Mouse (Mus musculus): ENCODE results near the gene D17Wsu92e. TPM values are rescaled to one million over a fixed set of nuclear protein-coding genes. Genes with fewer than 3 reads are reported as not detected.
A peak's percentile ranks its signal among the peaks of the same experiment; 100 is the strongest.

Gene D17Wsu92e
- total RNA-seq, 2 experiments from 2014 or later, result 133 to 137 TPM

DNA sequence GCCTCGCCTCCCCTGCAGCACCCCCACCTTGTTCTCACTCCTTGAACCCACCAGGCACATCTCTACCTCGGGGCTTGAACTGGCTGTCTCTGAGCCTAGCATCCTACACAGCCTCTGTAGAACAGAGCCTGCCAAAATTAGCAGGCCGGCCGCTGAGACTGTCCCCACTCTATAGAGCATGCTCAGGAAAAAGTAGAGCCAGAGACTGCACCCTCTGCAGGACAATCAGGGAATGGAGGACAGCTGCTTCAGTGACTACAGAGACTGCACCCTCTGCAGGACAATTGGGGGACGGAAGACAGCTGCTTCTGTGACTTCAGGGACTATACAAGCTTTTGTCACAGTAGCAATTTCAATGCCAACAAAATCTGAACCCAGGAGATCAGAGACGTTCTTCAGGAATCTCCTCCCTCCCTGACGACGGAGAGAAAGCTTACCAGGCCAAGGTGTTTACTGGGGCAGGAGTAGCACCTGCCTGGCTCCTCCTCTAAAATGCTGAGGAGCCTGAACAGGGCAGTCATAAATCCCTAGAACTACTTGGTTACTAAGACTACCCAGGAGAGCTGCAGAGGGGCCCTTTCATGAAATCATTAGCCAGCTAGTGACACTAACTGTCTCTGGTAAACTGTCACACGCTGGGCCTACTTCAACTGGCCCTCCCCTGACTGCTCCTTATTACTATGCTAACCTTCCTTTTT lies 58.7 kb downstream of the D17Wsu92e start:
- peak; percentile 38 for DNase-seq (ENCODE audit: low spot score)
- intact Hi-C loops (cut with DNase I), result loop anchor here (2.0 to 10.0 kb wide), 3 partner anchors 109 to 227 kb away; partner anchors contain the start of gene AI413582

DNA sequence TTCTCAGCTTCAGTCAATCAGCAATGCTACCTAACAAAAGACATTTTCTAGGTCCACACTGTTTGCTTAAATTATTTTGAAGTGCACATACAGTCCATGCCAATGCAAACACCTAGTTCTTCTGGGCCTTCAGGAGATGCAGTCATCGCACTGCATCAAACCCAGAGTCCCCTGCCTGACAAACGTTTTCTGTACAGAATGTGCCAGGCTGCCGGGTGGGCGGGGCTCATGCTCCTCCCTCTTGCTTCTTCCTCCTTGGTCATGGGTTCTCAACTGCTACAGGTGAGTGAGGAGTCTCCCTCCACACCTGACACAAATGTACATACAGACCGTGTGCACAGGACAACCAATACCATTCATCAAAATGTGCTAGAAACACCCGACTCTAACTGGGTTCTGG lies 60.3 kb downstream of the D17Wsu92e start:
- no peak for DNase-seq (ENCODE audit: low spot score)
- intact Hi-C loops (cut with DNase I), result loop anchor here (2.0 to 10.0 kb wide), 3 partner anchors 108 to 225 kb away; partner anchors contain the start of gene AI413582

GRCm38 (mm10) chr17:27751314-27752202 lies 68.9 kb downstream of the D17Wsu92e start:
- intact Hi-C loops (cut with DNase I), result no loop called here
- no peak for DNase-seq (ENCODE audit: low spot score)

- no peak for DNase-seq (ENCODE audit: low spot score)
- intact Hi-C loops (cut with DNase I), result no loop called here
Observed at GRCm38 (mm10) chr17:27750451-27750942, 70.0 kb downstream of the D17Wsu92e start.

DNA sequence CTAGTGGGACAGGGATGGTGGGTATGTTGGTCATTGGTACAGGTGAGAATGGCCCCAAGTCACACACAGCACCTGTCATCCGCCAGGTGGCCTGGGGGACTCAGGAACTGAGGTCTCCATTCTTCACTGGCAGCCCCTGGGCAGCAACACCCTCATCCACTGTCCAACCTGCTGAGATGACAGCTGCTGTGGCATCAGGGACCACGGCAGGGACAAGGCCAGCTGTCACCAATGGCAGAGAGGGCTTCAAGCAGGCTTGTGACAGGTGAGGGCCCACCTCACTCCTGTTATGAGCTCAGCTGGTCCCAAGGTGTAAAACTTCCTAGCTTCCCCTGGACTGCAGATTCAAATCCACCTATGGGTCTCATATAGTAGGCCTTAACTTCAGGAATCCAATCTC lies 72.3 kb downstream of the D17Wsu92e start:
- no peak for DNase-seq (ENCODE audit: low spot score)
- intact Hi-C loops (cut with DNase I), result no loop called here

GRCm38 (mm10) chr17:27746446-27746845 lies 74.0 kb downstream of the D17Wsu92e start:
- intact Hi-C loops (cut with DNase I), result no loop called here
- no peak for DNase-seq (ENCODE audit: low spot score)

GRCm38 (mm10) chr17:27740961-27741360 lies 79.5 kb downstream of the D17Wsu92e start:
- no peak for DNase-seq (ENCODE audit: low spot score)
- intact Hi-C loops (cut with DNase I), result no loop called here

GRCm38 (mm10) chr17:27734344-27735073 lies 85.9 kb downstream of the D17Wsu92e start:
- DNase-seq (ENCODE audit: low spot score), result no peak
- intact Hi-C loops (cut with DNase I), result no loop called here

- DNase-seq (ENCODE audit: low spot score), result no peak
- intact Hi-C loops (cut with DNase I), result no loop called here
Observed at GRCm38 (mm10) chr17:27732694-27733093, 87.8 kb downstream of the D17Wsu92e start.

DNA sequence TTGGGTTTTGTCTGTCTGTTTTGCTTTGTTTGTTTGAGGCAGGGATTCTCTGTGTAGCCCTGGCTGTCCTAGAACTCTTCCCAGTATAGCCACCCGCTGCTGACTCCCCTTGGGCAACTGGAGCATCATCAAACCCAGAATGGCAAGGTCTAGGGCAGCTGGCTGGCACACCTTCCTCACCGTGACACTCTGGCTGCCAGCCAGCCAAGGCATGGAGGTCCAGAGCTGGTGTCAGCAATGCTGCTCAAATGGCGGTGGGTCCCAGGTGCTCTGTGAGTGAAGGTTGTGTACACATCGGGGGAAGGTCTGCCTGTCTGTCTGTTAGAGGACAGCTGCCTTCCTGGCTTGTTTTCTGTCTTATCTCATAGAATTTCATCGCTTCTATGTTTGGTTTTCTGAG lies 88.3 kb downstream of the D17Wsu92e start:
- intact Hi-C loops (cut with DNase I), result no loop called here
- DNase-seq (ENCODE audit: low spot score), result no peak

DNA sequence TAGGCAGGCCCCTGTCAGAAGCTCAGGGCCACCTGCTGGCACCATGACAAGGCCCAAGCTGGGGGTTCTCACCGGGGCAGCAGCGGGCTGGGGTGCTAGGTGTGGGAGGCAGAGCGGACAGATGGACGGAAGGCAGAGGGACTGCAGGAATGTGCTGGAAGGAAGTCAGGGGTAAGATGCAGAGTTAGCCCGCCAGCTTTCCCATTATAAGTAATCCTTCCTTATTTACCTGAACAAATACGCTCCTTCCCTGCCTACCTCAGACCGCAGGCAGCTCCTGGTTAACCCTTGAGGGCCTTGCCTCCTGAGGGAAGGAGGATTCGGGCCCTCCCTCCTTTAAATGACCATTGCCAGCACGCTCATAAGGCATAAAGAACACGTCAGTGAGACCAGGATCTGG lies 91.7 kb downstream of the D17Wsu92e start, which contains the start of gene Spdef:
Gene Spdef, minus strand, starts transcription at position 186 of the 400 bp plus-strand sequence.
- no peak for DNase-seq (ENCODE audit: low spot score)
- intact Hi-C loops (cut with DNase I), result no loop called here

DNA sequence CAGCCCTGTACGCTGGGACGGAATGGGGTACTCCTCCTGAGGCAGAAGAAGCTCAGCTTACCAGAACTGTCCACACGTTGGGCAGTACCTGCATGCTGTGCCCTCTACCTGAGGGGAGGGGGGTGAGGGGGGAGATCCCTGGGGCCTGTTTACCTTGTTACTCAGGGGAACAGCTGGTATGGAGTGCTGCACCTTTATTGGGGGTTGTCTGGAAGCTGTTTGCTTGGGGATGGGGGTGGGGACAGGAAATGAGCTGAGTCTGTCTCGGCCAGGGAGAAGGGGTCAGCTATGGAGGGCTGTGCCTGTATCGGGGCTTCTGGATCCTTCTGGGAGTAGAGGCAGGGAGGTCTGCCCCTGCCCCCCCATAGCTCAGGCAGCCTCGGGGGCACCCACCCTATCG lies 93.9 kb downstream of the D17Wsu92e start:
- intact Hi-C loops (cut with DNase I), result no loop called here

DNA sequence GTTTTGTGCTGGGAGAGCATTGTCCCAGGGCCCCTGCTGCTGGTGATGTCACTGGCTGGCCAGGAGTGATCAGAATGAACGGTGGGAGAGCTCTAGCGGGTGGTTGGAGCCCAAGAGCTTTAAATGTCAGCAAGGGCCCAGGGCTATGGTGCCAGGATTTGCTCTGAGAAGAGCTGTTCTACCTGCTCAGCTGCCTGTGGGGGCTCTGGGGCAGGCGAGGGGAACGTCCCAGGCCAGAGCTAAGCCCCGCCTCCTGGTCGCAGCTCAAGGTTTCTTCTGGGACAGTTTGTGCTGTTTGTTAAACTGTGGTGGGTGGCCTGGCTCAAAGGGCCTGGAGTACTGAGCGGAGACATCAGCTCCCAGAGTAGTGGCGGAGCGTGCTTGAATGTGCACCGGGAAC lies 95.0 kb downstream of the D17Wsu92e start:
- intact Hi-C loops (cut with DNase I), result no loop called here
- DNase-seq (ENCODE audit: low spot score), result no peak

More for the DNA sequence above, 93.9 kb downstream of the D17Wsu92e start:
- no peak for DNase-seq (ENCODE audit: low spot score)

GRCm38 (mm10) chr17:27725011-27725410 lies 95.4 kb downstream of the D17Wsu92e start:
- intact Hi-C loops (cut with DNase I), result no loop called here
- no peak for DNase-seq (ENCODE audit: low spot score)

DNA sequence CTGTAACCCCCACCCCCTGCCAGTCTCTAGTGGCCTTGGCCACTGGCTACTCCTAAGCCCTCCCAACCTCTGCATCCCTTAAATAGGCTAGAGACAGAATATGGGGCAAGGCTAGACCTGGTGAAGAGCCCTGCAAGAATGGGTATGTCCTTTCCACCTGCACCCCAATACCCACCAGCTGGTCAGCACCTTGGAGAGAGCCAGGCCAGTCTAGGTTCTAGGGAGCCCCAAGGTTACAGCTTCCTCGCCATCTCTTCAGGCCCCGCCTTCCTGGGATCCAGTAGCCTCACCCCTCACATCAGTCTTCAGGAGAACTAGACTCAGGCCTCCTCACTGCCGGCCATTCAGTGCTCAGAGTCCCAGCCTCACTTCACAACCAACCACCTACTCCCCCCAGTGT lies 96.1 kb downstream of the D17Wsu92e start:
- intact Hi-C loops (cut with DNase I), result no loop called here

GRCm38 (mm10) chr17:27721125-27721664 lies 99.3 kb downstream of the D17Wsu92e start:
- no peak for DNase-seq (ENCODE audit: low spot score)
- intact Hi-C loops (cut with DNase I), result no loop called here

More for the DNA sequence above, 96.1 kb downstream of the D17Wsu92e start:
- DNase-seq (ENCODE audit: low spot score), result no peak

- no peak for DNase-seq (ENCODE audit: low spot score)
- intact Hi-C loops (cut with DNase I), result no loop called here
Observed at GRCm38 (mm10) chr17:27720326-27720725, 100.1 kb downstream of the D17Wsu92e start.

DNA sequence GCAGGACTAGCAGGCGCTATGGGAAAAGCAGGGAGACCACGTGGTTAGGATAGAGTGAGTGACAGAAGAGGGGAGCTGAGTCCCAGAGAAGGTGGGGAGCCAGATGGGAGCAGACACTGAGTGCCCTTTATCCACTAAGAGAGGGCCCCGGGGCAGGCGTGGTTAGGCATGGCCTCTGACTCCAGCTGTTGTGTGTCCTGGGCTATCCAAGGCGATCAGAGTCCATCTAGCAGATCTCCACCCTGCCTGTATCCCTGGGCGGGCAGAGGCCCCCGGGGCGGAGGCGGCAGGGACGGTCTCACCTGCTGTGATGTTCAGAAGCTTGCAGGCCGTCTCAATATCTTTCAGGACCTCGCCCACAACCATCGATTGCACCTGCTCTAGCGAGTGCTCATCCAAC lies 100.8 kb downstream of the D17Wsu92e start:
- intact Hi-C loops (cut with DNase I), result no loop called here
- no peak for DNase-seq (ENCODE audit: low spot score)

DNA sequence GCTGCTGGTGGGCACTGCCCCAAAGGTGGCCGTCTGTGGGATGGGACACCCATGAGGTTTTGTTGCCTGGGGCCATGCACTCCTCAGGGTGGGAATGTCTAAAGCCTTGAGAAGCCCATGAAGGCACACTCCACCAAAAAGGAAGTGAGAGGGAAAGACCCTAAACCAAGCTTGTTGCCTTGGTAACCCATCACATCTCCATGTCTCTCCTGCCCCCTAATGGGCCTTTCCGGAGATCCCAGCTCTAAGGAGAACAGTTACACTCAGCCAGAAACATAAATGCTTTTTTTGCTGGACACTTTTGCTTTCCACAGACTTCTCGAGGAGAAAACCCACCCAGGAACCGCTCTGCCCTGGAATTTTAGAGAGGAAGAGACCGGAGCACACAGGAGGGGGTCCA lies 102.2 kb downstream of the D17Wsu92e start:
- DNase-seq (ENCODE audit: low spot score), result no peak
- intact Hi-C loops (cut with DNase I), result no loop called here

GRCm38 (mm10) chr17:27716804-27717203 lies 103.6 kb downstream of the D17Wsu92e start:
- DNase-seq (ENCODE audit: low spot score), result no peak
- intact Hi-C loops (cut with DNase I), result no loop called here

Measured in heart, postnatal 25 days (tissue).